Mouse (Mus musculus) heart, adult 9 months (tissue): Measurements from ENCODE around the gene Prr15l.

Experiments used
- DNase-seq, 2 experiments: peaks; one replicate each; pipeline ENCODE4 v3.0.0; 2022; ENCODE audit warnings: low spot score in 2 of 2

Prr15l gene

DNA sequence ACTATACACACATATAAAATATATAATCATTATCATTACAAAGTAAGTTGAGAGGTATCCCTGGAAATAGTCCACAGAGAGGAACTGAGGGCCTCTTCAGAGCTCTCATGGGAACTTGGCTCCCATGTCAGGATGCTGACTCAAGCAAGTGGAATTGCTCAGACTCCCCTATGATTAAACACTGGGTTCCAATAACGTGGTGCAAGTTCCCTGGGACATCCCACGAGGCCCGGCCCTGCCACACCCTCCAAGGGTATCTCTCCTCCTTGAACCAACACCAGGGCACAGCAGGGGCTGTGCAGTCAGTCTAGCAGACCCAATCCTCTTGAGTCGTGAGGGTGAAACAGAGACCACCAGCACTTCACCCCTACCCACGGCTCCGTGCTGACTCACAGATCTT, 8.9 kb upstream of the Prr15l start:
- no peak for DNase-seq

DNA sequence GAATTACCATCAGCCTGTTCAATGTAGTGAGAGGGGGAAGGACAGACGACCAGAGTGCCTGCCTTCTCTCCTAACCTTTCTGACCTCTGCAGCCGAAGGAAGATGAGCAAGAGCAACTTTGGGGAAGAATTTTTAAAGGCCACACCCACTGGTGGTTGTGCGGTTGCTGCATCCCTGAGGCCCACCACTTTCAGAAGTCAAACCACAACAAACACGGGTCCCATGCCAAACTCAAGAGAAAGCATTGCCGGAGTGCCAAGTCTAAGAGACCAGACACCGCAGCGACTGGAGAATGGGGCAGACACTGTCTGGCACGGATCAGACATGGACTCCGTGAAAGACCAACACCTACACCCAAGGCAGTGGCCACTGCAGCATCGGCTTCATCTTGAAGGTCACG, 3.0 kb upstream of the Prr15l start:
- DNase-seq = no peak

DNA sequence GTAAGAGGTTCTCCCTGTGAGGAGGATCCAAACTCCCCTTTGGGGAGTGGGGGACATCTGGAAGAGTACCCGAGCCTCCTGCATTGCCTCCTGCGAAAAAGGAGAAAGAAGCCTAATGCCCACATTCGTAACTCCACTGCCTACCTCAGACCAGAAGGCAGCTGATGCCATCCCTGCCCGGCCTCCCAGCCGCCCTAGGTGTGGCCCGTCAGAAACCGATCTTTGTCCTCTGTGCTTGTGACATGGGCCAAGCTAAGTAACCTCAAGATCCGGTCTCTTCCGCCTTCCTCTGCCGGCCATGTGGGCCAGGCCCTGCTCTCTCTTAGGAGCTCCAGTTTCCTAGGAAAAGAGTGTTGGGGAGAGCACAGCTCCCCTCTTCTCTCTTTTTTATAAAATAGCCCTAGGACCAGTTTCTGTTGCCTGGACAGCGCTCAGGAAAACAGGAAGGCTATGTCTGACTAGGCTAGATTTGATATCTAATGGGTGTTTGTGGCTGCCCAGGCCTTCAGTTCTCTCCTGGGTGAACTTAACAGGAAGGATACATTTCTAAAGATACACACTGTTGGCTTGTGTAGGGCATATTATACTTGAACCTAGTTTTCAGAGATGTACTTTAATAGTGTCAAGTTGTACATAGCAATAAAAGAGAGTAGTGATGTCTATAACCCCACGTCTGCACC, 2.3 kb upstream of the Prr15l start:
- no peak for DNase-seq

DNA sequence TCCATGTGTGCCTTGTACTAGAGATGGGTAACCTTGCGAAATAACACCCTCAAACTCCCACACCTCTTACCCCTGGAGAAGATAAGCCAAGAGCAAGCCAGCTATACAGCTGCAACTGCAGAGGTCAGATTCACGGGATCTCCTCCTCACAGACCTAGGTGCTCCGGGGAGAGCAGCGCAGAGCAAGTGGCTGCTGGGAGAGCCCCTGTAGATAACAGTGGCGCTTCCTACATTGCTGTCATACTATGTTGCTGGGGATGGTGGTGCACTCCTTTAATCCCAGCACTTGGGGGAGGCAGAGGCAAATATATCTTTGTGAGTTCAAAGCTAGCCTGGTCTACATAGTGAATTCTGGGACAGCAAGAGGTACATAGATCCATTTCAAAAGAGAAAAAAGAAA, 1.3 kb upstream of the Prr15l start:
- no peak for DNase-seq

DNA sequence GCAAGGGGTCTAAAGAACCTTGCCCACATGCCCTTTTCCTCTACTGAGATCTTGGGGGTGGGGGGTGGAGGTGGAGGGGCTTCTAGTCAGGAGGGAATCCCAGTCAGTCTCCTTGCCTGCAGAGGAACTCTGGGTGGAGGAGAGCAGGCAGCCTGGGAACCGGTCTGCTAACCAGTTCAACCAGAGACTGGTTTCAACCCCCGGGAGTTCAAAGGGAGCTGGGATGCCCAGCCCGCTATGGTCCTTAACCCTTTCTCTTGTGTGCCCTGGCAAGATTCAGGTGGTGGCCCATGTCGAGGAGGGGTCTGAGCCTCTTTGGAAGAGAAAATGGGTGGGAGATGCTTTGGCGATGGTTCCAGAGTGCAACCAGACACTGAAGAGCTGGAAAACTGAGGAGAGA, 787 bp downstream of the Prr15l start:
- DNase-seq = no peak

DNA sequence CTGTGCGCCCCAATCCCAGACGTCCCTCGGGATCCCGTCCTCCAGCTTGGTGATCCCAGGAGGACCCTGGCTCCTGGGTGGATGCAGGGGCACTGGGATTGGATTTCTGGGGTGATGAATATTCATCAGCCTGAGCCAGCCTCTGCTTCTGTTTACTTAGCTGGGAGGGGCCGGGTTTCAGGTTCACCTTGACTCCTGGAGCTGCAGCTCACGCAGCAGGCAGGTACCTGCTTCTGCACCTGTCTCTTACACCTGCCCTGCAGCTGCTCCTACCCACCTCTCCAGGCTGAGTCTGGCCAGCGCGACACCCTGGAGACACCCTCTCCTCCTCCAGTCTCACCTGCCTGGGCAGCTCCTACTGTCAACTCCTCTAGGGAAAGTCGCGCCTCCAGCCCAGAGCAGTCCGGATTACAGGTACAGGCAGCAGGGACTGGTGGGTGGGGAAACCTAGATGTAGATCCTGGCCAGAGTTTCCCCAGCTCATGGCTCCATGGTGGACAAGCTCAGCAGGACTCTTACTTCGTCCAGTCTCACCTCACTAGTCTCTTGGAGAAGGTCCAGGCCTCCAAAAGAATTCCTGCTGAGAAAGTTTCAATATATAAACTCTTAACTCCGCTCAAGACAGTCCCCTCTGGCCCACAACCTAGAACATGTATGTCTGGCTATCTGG, 1.3 kb downstream of the Prr15l start:
- no peak for DNase-seq

DNA sequence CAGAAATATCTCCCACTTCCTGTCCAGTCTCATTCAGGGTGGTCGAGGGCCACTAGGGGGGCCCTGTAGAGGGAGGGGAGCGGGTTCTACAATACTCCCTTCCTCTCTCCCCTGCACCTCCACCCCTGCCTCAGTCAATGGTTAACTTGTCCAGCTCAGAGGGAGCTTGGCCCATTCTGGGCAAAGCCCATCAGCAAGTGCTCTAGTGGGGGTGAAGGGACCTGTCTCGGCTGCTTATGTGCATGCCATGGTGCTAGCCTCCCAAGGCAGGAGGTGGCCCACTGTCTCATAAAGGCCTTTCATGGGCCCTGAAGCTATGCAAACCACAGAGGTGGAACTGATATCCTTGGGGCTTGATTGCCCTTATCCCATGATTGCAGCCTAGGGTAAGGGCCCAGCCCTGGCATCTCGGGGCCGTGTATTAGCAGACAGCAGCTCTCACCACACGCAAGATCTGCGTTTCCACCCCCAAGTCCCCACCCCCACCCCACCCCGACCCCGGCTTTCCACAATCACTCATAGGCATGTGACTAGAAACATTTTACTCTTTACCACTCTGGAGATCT, 1.9 kb downstream of the Prr15l start:
- no peak for DNase-seq

DNA sequence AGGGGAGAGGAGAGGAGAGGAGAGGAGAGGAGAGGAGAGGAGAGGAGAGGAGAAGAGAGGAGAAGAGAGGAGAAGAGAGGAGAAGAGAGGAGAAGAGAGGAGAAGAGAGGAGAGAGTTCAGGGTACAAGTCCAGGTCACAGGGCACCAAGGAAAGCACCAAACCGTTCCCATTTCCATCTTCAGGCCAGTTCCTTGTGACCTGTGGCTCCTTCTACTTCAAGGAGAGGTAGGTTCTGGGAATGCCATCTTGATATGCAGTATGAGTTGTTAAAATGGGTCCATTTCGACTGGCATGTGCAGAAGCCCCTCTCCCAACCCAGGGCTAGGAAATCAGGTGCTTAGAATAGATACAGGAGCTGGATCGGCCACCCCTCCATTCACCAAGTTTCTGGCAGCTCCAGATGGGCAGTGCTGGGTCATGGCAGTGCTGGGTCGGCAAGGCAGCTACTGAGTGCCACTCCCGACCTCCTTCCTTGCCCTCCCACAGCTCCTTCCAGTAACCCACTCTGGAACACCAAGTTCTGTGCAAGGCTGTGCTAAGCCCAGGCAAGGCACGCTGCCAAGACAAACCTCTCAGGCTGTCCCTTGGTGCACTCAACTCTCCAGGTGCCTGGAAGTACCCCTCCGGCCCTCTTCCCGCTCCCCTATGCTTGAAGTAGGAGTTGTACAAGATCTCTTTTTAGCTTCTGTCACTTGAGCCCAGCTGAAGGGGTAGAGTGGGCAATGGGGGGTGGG, 3.6 kb downstream of the Prr15l start:
- DNase-seq = no peak

DNA sequence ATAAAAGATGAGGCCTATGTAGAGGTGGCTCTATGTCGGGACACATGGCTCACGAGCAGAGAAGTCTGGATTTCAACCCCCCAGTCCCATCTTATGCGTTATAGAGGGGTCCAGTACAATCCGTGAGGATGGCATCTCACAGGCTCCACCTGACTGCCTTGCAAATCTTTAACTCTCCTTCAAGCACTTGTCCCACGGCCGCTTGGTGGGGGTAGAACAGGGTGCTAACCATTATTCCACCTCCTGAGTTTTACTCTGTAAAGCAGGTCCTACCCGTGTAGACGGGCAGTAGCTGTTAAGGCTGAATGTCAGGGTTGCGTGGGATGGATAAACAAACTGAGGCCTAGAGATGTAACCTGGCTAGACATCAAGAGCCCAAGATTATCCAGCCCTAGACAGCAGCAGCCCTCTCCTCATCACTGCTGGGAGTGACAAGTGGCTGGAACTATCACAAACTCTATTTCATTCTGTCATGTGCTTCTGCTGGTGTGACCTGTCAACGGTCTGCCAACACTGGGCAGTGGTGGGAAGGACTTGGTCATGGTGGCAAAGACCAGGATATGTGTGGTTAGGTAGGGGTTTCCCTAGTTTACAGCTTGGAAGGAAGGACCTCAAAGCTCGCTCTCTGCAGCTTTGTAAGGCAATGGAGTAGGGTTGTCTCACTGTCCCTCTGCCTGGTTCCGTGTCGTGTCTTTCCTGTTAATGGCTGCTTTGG, 5.8 kb downstream of the Prr15l start:
- DNase-seq = no peak

DNA sequence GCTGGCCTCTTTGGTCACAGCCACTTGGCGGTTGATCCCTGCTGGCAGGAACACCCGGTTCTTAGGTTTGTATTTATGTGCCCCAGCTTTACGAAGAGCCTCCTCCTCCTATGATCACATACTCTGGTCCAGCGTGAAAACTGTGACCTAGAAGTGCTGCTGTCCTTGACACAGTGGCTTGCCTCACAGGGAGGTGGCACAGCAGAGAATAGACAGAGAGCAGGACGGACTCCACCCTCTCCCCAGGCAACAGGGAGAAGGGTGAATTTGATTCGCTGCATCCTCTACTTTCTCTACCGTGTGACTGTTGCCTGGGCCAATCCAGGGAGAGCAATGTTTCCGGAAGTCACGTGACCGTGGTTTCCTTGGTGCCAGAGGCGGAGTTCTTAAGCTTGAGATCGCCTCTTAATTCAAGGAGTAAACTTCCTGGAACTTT, 7.0 kb downstream of the Prr15l start:
- peak; percentile 49 to 64 for DNase-seq

DNA sequence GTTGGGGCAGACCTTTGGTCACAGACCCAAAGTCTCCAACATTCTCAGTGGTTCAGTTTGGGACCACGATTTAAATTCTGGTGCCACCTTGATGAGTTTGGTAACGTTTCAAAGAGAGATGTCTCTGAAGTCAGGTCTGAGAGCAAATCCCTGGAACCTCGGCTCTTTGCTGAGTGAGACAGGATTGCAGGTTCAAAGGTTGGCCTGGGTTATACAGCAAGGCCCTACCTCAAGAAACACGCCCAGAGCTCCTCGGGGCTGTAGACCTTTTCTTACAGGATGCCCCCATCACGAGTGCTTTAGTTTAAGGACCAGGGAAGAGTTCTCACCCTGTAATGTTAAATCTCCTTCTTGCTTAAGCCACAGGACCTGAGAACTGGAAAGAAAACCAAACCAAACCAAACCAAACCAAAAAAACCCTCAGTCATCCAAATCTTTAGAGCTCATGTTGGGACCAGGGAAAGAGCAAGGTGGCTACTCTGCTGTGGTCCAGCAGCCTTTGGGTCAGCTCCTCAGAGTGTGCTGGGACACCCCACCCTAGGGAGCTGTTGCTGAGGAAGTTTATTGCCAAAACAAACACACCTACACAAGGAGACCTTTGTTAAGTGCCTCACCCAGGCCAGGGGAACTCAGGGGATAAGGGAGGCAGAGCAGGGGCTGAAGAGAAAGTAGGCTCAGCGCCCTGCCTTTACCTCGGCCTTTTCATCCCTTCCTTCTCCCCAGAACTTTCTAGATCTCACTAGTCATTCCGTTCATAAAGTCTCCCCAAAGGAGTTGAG, 8.2 kb downstream of the Prr15l start:
- DNase-seq = no peak

DNA sequence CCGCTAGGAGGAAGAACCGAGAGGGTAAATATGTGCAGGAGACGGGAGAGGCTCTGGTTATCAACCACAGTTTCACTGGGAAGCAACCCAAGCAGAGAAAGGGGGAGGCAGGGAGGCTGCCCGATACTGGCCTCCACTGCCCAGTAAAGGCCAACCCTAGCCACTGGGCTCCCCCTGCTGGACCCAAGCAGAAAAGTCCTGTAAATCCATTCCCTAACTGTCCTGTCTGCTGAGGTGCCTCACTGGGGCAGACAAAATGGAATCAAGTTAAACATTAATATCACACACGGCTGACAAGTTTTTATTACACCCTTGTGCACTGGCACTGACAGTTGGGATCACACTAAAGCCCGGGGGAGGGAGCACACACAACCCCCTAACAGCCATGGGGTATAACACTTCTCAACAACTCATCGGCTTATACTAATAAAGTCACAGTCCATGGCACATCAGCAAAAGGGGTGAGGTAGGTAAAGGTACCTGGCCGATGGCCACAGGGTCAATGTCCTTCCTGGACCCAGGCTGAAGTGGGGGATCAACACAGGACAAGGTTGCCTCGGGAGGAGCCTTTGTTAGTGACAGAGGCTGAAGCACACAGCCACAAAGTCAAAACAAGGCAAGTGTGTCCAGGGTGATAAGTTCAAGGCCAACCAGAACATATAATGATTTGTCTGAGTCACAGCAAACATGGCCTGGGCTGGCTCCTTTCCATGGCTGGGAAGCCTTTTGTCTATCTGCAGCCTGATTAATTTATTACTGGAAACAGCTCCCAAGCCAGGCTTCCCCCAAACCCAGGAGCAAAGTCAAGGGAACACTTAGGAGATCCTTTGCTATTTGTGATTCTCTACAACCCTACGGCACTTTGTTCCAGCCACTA, 9.9 kb downstream of the Prr15l start:
- DNase-seq = peak in 1 of 2 experiments; percentile 53

DNA sequence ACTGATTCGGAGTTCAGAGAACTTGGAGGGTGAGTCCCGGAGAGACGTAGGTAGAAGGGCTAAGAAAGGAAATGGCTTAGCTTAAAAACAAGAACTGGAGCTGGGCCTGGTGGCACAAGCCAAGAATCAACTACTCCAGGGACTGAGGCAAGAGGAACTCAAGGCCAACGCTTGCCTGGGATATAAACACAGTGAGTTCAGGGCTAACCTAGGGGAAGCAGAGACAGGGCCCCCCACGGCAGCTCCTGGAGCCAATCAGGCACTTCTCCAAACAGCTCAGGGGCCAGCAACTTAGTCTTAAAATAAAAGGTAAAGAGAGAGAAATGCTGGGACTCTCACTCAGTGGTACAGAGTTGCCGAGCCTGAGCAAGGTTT, 10.5 kb downstream of the Prr15l start:
- no peak for DNase-seq

DNA sequence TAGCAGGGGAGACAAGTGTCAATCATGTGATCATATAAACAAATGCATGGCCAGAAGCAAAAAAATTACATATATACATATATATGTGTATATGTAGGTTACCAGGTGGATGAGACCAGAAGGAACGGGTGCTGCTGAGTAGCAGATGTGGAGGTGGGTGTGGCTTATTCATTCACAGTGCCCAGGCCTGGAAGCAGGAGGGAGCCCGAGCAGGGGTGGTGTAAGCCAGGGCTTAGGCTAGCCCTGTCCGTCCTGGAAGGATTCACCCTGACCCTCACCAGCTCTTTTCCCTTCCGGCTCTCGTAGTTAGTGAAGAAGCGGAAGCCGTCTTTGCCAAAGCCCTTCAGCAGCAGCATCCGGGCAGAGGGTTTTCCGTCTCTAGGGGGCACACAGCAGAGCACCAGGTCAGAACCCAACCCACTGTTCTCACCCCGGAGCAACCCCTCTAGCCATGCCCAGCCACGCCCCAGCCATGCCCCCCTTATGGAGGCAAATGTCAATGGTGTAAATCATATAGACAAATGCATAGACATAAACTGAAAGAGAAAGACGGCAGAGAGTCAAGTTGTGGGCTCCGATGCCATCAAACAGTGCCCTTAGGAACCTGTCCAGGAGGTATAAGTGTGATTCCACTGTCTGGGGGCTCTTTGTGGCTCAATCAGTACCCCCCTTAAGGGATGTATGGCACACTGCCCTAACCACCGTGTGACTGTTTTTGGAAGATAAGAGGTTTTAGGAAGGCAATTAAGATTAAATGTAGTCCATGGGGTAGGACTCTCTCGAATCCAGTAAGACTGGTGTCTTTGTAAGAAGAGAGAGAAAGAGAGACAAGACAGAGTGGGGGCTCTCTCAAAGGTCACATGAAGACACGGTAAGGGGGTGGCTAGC, 12.9 kb downstream of the Prr15l start:
- no peak for DNase-seq

DNA sequence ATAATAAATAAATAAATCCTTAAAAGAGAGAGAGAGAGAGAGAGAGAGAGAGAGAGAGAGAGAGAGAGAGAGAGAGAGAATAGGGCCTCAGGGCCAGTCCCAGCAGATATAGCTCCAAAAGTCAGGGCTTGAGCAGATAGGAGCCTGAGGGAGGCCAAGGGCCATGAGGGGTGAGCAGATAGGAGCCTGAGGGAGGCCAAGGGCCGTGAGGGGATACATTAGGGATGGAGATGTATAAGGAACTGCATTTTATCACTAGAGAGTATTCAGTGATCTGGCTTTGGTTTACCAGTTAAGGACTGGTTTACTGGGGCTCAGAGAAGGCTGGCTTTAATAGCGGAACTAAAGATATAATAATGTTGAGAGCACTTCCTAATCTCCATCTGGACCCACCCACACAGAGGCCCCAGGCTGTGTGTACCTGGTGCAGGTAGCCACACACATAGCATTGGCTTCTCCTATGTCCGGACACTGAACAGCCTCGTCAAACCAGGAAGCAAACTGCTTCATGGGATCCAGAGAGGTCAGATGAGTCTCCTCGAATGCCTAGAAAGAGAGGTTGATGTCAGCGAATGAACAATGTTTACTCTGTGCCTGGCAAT, 14.2 kb downstream of the Prr15l start:
- DNase-seq = no peak

DNA sequence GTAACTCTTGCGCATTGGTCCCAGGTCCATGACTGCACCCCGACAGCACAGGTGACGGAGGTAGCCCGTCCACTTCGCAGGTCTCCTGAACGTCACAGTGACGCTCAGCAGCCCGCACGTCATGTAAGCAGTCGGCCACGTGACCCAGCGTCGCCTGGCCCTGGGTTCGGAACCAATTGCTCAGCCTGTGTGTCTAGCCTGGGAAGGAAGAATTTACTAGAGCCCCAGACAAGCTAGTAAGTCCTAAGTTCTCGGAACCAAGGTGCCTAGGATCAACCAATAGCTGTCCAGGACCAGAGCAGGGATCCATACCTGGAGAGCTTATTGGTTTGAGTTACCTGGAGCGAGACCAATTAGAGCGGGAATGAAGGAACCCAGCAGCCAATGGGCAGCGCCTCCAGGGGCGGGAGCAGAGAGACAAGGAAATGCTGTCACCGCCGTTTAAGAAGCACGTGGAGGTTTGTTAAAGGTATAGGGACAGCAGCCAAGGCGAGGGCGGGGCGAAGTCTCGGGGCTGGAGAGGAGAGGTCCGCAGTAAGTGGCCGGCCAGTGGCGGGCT, 15.9 kb downstream of the Prr15l start, which contains the start of gene Pnpo:
Gene Pnpo, minus strand, starts transcription at position 241 of the 559 bp plus-strand sequence.
- peak; percentile 95 to 96 for DNase-seq

DNA sequence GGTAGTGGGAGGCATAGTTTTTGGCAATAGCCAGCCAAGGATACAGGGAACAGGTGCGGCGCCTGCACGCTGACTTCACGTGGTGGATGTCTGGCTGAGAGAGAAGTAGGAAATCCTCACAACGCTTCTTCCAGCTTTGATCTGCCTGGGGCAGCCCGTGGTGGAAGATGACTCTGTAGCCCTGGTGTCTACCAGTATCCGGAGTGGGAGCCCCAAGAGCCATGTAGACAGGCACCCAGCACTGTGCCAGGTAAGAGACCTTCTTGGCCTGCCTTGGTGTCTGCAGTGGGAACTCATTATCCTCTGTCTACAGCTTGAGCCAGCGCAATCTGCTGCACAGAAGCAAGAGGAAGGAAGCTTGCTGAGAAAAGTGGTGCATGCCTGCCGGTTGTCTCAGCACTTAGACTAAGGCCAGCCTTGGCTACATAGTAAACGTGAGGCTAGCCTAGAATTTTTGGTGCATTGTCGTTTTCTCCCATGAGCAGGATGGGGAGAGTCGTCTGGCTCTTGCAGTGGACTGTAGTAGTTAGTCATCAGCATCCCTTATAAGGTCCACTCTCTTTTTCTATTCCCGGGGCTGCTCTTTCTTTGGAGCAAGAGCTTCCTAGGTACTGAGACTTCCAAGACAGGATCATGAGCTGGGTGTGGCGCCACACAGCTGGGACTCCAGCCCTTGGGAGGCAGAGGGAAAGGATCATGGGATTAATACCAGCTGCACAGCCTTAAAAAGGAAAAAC, 17.1 kb downstream of the Prr15l start:
- DNase-seq = no peak

DNA sequence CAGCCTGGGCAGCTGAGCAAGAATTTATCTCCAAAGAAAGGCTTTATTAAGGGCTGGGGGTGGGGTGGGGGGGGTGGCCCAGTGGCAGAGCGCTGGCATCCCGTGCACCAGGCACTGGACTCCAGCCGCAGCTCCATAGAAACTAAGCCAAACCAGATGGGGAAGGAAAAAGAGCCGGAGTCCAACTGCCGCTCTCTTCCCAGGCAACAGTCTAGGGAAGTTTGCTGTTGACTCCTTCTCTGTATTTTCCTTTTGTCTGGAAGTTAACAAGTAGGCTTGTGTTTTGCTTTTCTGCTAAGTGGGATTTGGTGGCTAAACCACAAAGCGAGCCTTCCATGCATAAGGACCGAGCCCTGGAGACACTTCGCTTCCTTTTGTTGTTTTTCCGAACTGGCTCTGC, 18.6 kb downstream of the Prr15l start:
- no peak for DNase-seq
